Mouse (Mus musculus) v-Abl transformed pro-B cells (cell line): ENCODE results near the gene Cs.

ENCODE experiments used
- in situ Hi-C, 2 experiments: fragments of 400-800 bp; cut with MboI; formaldehyde crosslinking; loops; one replicate each; pipeline ENCODE4 v1.15.1; 2025; ENCODE audit not compliant: unreplicated experiment in 2 of 2

Gene Cs

DNA sequence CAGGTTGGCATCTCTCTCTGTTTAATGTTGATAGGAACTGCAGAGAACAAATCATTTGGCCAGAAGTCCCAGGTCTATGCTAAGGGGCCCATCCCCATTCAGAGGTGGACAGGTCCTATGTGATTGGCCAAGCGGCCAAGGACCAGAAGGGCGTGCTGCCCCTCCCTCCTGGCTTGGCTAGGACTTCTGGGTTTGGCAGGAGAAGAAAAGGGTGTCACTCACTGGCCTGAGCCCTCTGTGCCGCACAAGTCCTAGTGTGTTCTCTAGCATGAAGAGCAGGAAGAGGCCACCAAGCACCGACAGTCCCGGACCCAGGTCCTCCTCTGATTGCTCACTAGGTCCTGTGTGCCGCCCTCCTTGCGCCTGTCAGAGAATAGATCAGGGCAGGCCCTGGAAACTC lies 59.9 kb downstream of the Cs start:
- in situ Hi-C loops: no loop called here

DNA sequence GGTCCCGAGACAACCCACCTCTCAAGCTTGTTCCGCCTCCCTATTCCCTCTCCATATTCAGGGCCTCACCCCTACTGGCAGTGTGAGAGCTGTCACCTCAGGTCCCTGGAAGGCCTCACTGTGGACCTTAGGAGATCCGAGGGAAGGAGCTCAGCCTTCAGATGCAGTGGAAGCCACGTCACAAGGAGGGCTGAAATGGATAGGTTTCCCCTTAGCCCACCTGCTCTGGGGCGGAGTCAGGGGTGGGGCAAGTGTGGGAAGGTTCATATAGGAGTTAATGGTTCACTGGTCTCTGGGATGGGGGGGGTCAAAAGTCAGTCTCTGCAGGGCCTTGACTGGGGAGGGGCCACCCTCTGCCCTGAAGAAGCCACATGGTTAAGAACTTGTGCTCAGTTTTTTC lies 62.8 kb downstream of the Cs start:
- in situ Hi-C loops: no loop called here

DNA sequence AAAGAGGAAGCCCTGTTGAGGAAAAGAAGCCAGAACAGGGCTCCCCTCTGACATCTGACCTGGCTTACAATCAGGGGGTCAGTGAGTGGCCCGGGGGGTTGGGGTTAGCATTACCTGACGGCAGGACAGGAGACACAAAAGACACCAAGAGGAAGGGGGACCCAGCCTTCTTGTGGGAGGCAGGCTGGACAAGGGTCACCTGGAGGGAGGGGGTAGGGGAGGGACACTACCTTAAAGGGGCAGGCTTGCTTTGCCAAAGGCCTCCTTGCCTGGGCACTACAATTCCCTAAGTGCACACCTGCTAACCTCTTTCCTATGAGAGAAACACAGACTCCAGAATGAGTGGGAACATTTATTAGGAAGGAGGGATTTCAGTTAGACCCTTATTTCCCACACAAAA lies 63.5 kb downstream of the Cs start, which contains the start of gene Slc39a5:
Gene Slc39a5 (minus strand): TSS at position 174 of the 400 bp plus-strand sequence.
- in situ Hi-C loops: no loop called here

DNA sequence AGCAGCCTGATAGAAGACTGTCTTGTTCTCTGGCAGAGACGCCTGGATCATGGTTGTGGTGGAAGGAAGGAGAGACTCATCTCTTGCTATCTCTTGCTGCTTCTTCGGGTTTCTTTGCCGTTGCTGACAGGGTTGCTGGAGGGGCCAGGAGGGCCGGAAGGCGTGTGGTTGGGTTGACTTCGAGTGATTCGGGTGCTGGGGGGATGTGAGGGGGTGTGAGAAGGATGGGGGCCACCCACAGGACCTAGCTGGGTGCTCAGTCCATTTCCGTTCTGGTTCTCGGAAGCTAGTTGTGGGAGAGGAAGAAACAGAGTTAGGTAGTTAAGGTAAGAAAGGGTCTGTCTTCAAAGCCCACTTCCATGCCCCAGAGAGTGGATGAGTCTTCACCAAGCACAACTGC lies 64.1 kb downstream of the Cs start:
- in situ Hi-C loops: no loop called here

DNA sequence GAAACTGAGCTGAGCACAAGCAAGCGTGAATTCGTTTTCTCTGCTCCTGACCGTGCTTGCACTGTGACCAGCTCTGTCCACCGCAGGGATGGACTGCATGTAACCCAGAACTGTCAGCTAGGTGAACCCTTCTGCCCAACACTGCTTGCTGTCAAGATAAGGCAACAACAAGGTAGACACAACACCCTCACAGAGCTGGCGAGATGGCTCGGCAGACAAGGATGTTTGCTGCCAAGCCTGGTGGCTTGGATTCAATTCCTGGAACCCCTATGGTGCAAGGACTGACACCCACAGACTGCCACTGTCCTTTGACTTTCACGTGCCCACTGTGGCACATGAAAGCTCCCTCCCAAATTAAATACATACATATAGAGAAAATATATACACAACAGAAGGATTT lies 66.4 kb downstream of the Cs start:
- in situ Hi-C loops: no loop called here

DNA sequence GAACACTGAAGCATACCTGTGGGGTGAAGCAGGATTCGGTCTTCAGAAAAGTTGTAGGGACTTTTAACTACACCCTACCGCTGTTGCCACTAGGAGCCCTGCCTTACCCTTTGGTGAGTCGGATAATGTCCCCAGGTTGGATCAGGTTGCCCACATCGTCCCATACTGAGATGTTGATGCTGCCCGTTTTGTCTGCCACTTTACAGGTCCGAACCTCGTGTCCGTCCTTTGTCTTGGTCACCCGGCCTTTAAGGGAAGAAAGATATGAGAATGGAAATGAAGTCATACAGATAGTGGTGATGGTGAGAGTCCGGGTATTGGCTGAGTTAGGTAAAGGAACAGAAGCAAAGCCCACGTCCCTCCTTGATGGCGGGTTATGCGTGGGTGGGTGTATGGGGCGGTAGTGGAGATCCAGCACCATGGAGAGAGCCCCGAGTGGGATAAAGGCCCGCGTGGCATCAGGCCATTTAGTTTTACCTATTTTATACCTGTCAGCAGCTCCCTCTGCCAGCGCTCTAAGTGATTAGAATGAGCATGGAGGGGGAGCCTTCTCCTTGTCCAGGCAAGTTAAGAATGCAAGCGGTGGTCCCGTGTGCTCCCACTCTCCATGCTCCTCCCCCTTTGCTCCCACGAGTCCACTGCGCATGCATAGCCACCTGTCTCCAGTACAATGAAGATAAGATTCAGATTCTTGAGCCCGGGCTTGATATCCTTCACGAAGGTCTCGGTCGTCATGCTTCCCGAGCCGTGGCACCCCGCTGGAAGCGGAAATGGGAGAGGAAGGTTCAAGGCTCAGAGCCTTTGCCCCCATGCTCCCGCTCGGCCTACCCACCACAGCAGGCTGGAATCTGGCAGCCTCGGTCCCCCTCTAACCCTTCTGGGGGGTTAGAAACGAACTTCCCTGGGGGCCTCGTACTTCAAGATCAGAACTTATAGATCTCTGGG lies 71.3 kb downstream of the Cs start:
- in situ Hi-C loops: loop anchor here (5.0 kb wide), 4 partner anchors 33 to 77 kb away; partner anchors contain the start of gene Coq10a (in 1 of the 2)

DNA sequence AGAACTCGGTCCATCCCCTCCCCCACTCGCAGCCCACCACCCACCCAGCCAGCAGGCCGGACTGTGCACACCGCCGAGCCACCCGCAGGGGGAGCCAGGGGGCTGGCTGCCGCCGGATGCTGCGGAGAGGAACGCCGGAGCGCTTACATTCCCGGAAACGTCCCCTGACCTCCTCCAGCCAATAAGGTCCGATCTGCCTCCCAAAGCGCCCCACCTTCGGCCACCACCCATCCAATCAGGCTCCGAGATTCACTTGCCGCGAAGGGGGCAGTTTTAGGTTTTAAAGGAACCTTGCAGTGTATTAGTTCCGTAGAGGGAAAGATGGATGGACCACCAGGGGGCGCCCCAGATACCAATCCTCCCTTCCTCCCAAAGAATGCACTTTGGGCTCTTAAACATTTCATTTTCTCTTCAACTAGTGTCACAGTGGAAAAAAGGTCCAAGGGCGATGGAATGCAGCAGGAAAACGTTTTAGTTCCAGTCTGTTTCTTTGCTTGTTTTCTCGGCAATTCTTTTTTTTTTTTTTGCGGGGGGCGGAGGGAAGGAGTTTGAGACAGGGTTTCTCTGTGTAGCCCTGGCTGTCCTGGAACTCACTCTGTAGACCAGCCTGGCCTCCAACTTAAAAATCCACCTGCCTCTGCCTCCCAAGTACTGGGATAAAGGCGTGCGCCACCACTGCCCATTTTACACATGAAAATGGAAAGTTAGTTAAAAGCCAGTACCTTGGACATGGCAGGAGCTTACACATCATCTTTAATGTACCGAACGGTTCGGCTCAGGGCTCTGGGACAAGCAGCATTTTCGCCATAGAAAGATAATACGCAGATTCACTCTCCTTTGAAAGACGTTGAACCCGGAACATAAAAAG lies 72.4 kb downstream of the Cs start:
- in situ Hi-C loops: loop anchor here (5.0 kb wide), 4 partner anchors 32 to 78 kb away; partner anchors contain the start of gene Coq10a (in 1 of the 2)

DNA sequence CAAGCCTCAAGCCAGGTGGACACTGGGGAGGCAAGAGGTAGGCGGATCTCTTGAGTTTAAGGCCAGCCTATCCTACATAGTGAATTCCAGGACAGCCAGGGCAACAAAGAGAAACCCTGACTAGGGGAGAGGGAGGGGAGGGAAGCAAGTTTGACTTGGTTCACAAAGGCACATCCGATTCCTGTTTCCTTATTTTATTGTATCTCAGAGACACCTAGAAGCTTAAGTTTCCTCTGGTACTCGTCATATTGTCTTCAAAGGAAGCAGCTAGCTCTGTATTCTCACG lies 73.0 kb downstream of the Cs start:
- in situ Hi-C loops: no loop called here

DNA sequence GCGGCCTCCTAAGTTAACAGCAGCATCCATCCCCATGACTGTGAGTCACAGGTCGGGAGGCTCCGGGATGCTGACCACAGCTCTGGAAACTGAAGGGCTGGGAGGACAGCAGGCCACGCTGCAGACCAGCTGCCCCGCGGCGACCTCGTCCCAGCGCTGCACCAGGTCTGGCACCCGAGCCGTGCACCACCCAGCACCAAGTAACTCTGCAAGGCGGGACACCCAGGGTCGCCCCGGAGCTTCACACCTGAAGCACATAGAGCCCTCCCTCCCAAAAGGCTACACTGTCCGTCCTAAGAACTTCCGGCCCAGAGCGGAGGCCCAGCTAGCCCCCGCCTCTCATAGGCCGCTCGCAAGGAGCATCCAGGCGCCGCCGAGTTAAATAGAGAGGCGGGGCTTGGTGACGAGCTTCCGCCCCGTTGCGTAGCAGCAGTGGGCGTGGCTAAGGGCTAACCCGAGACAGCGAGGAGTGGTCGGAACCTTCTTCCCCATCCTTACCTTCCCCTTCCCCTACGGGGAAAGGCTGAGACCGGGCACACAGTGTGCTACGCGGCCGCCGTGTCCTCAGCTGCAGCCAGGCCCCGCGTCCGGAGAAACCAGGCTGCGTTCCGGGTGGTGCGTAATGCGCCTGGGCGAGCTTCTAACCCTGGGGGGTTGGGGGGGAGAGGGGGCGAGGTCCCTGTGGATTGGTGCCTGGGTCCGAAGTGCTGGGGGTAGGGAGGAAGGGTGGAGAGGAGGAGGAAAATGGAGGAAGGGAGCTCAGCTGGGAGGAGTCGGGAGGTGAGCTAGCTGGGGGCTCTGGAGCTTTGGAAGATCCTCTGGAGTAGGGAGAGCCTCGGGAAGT lies 73.9 kb downstream of the Cs start, which contains the start of the genes Nabp2 and Rnf41:
Gene Nabp2 (minus strand): TSS at position 282 of the 844 bp plus-strand sequence.
Gene Rnf41 (plus strand): TSS at position 447 of the 844 bp plus-strand sequence.
- in situ Hi-C loops: no loop called here

DNA sequence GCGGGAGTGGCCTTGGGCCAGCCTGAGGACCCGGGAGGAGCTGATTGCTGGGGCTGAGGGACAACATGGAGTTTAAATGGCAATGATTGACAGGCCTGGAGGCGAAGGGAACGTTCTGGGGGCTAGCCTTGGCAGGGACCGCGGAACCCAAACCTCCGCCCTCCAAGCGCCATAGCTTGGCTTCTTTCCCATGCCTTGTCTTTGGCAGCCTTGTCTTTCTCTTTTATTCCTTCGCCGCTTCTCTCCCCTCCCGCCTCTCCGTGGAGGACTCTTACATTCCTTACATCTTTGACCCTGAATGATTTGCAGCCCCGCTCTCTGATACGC lies 74.5 kb downstream of the Cs start:
- in situ Hi-C loops: no loop called here
